Mouse (Mus musculus) induced T-regulatory cell, adult 2 months (primary cell): Measurements from ENCODE around the gene Fam69b.

ENCODE experiments used
- DNase-seq: peaks from one replicate; pipeline ENCODE4 v3.0.0-alpha.2; 2012; ENCODE audit warnings: low read depth

Fam69b gene

DNA sequence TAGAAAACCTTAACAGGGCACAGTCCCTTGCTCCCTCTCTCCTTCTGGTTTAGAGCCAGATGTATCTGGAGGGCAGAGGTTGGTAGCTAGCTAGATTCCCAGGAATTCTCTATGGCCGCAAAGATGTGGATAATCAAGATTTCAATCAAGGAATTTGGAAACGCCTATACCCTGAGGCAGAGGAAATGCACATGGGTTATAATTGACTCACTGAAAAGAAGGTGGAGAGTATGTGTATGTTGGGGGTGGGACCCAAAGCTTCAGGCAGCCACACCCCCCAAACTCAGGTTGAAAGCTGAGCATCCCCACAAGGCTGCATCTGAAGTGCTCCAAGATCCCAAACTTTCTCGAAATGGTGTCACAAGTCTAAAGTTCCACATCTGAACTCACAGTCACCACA is 29.8 kb upstream of the Fam69b start:
- DNase-seq = no peak

DNA sequence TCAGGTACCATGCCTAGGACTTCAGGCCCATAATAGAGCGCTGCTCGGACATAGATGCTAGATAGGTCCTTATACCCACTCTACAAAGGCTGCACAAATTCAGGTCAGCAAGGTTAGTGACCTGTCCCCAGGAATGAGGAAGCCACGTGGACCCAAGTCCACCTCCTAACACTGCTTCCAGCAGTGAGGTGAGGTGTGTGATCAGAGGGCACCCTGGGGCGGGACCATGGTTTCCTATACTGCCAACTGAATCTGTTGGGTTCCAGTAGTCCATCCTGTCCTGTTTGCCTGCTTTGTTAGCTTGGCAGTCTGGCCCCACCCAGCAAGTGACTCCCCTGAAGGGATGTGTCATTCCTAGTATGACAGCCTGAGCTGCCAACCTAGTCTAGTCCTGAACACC is 28.3 kb upstream of the Fam69b start:
- DNase-seq = no peak

DNA sequence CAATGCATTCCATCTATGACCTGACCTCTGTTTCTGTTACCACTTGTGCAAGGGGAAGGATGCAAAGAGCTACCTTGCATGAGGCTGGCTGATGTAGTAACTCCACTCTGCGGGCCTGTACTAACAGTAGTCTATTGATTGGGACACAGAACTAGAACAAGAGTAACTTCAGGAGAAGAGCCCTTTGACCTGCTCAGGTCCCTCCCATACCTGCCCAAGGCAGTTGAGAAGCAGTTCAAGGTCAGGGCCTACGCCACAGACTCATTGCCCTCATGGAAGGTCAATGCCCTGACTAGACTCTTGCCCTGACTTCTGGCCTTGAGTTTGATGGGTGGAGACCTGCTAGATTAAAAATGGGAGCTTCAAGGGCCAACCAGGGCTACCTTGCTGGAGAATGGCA is 27.6 kb upstream of the Fam69b start:
- DNase-seq = no peak

DNA sequence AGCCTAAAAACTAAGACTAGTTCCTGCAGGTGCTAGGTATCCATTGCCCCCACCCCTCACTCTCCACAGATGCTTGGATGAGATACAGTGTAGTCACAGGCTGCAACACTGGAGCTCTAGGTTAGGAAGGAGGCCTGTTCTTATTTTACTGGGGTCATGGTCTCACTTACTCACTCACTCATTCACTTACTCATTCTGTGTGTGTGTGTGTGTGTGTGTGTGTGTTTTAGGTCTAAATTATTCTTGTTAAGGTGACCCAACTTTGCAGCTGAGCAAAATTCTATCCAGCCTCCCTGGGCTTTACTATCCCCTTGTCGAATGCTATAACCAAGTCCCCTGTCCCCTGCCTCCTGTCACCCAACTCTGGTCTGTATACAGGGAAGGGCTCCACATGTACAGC is 26.7 kb upstream of the Fam69b start:
- DNase-seq = no peak

DNA sequence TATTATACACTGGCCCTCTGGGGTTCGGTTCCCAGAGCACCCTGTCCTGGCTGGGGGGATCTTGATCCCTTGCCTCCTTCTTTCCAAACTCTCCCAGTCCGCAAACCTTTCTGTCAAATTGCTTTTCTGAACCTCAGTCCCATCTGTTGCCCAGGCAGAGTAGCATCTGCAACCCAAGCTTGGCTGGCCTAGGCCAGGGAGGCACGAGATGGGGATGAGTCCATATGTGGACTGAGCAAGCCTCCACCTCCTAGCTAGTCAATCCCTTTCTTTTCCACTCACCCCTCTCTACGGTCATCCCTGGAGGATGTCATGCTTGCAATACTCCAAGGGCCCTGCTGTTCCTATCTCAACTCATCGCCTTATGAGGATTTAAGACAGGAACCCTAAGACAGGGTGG is 25.6 kb upstream of the Fam69b start:
- DNase-seq = no peak

DNA sequence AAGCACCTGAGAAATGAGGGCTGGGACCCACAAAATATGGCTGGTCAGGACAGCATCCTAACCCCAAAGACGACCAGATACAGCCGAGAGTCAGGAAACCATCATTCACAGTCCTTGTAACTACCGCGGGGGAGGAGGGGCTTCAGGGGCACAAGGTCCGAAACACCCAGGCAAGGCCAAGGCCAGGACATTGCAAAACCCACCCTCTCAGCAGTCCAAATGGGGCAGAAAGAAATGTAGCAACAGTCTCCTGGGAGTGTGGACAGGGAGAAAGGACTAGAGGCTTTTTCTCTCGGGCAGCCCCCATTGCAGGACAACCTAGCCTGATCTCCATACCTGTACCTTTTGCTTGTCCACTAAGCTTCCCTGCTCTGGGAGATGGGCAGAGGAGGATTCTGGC is 25.1 kb upstream of the Fam69b start:
- no peak for DNase-seq

DNA sequence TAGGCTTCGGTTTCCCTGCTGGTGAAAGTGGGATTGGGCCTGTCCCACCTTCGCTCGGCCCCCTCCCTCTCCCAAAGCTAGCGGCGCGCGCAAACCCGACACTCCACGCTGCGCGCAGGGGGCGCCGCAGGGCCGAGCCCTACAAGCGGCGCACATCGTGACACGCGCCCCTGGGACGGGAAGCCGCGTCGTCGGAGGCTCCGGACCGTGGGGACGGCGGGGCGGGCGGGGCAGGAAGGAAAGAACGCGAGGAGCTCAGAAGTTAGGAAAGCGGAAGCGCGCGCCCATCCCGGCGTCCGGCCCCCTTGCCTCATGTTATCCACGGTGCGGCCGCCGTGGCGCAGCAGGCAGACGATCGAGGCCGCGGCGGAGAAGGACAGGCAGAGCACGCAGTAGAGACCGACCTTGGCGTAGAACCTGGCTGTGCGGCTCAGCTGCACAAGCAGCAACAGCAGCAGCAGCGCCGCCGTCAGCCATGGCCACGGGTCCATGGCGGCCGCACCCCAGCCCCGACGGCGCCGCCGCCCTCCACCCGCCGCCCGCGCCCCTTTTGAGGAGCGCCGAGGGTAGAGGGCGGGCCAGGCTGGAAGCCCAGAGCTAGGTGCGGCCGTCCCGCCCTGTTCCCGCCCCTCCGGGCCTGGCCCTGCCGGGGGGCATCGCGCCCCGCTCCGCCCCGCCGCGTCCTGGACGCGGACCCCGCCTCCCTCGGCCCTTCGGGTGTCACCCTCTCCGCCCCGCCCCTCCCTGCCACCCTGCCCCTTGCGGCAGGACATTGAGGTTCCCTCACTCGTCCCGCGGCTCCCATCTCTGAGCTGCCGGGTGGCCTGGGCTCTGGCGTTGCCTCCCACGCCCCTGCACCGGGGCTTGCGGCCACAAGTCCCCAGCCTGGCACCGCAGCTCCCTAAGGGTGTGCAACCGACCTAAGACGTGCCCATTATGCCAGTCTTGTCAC is 24.3 kb upstream of the Fam69b start, which contains the start of gene Agpat2:
TSS of gene Agpat2 (minus strand) at position 698 of the 952 bp plus-strand sequence.
- DNase-seq = peak; percentile 83

DNA sequence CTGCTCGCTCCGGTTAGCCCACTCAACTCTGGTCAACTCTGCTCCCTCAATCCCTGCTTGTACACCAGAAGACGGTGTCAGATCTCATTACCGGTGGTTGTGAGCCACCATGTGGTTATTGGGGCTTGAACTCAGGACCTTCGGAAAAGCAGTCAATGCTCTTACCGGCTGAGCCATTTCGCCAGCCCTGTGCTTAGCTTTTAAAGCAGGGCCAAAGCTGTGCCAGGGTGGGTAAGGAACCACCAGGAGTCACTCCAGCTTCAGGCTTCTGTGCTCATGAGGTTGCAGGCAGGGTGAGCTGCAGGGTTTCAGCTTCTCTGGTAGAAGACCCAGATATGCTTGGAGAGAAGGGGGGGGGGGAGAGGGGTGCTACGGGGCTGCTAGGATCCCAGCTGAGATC is 22.9 kb upstream of the Fam69b start:
- DNase-seq = no peak

DNA sequence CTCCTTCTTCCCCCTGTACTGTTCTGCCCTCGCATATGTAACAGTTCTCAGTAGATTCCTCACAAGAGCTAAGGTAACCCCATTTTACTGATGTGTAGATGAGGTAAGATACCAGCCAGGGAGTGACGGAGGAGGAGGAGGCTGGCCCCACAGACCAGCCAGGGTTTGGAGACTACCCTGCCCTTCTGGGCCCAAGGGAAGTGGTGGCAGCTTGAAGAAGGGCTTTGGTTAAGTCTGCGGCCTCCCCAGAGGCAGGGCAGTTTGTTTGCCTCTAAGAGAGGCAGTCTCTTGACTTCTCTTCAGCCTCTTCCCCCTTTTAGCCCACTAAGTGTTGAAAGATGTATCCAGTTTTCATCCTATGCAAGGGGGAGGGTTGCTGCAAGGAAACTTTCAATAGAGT is 21.7 kb upstream of the Fam69b start:
- DNase-seq = no peak

DNA sequence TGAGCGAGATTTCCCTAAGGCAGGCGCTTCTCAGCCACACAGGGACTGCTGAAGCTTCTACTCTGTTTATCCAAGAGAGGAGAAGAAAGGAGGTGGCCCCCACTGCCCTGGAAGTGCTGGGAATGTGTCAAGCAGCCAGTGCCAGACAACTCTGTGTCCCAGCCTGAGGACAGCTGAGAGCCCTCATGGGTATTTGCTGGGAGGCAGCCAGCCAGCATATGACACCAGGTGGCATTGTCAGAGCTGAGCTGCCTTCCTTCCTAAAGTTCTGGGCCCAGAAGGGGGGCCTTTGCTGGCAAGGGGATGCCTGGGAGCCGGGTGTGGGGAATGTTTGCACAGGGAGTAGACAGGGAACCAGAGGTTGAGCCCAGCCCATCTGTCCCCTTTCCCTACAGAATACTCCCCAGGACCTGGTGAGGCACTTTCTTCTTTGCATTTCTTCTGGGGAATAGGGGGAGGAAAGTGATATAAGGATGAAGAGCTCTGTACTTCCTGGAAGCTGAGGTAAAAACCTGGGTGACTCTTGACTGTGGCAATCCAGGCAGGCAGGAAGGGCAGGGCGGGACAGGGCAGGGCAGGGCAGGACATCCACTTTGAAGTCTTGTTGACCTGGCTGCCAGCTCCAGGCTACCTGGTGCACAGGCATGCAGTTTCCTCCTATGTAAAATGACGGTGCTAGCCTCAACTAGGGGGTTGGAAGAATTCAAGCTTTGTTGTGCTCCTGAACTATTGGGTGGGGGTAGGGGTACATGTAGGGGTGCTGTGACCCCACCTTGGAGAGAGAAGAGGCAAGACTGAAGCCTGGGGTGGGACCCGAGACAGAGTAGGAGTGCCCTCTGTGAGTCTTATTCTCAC is 21.0 kb upstream of the Fam69b start:
- DNase-seq = no peak

DNA sequence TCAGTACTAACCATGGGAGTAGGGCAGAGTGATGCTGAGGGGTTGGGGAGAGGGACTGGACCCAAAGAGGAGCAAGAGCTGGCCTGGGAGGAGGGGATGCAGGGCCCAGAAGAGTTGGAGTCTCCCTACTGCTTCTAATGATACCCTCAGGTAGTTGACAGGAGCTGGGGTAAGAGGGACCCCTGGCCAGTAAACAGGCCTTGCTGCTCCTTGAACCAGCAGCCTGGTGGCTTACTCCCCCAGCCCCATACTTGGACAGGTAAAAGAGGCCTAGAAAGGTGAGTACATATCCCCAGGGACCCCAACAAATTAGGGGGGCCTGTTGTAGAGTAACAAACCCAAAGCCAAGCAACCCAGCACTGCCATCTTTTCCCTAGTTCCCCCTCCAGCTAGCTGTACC is 19.5 kb upstream of the Fam69b start:
- no peak for DNase-seq

DNA sequence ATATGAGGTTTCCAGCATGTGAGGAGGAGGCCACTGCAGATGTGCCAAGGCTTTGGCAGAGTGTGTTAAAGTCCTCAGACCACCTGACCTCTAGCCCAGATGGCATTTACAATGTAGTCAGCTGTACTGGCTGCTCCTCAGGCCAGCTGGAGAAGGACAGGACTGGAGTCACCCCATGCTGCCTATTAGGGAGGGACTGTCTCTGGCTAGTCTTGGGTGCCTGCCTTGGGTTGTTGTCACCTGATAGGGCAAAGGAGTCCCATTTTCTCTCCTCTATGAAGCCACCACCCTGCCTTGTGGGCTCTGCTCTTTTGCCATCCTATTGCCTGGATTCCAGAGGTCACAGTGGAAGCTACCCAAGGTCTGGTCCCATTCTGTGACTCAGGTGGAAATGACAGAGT is 19.0 kb upstream of the Fam69b start:
- no peak for DNase-seq

DNA sequence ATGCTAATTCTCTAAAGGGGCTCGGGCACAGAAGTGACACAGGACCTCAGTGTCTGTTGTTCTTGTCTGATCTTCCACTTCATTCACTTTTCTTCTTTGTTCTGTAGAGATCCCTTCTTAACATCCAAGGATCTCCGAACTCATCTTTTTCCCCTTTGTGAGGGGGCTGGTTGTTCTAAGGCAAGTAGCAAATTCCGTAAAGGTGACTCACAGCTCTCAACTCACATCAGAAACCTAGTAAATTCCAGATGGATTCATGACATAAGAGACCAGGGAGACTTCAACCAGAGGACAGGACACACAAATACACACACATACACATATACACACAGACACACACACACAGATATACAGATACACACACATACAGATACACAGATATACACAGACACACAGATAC is 17.7 kb upstream of the Fam69b start:
- DNase-seq = no peak

DNA sequence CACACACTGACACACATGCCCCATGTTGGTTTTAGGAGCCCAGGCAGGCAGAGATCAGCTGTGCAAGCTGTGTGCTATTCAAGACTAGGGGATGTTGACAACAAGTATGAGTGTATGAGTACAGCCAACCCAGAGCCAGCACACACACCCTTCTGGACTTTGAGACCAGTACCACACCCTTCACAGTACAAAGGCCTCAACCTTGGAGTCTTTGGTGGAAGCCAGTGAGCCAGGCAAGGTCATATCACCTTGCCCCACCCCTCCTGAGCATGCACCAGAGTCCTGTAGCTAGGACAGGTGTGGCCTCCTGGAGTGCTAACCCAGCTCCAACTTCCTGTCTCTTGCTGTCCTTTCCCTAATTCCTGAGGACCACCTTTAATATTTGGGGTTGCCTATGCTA is 17.2 kb upstream of the Fam69b start:
- DNase-seq = no peak

DNA sequence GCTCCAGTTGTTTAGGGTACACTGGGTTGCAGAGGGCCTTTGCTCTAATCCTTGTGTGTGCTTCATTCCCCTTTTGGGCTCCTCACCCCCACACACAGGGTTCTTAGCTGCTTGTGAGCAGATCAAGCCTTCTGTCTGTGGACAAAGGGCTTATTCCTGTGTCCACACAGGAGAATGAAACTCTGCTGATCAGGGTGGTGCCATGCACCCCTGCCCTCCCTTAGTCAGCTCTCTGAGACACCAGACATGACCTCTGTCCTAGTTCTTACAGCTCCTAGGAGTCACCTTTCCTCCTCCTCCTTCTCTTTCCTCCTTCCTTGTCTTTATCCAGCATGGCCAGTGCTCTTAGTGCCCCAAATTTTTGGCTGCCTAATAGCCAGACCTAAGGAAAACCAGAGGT is 16.4 kb upstream of the Fam69b start:
- DNase-seq = no peak

DNA sequence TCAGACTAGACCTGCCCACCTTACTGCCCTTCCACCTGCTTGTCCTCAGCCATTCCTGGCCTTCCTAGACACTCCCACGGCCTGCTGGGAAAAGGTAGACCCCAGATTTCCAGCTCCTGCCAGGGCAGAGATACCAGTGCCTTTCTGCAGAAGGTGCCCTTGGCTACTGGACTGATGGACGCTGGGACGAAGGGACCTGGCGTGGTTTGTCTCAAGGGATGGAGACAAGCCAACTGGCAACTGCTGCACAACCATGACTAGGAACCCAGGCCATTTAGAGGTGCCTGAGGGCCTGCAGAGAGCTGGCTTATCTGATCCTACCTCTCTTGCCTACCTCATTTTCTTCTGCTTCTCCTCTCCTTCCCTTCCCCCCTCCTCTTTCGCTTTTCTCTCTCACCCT is 13.4 kb upstream of the Fam69b start:
- DNase-seq = no peak

DNA sequence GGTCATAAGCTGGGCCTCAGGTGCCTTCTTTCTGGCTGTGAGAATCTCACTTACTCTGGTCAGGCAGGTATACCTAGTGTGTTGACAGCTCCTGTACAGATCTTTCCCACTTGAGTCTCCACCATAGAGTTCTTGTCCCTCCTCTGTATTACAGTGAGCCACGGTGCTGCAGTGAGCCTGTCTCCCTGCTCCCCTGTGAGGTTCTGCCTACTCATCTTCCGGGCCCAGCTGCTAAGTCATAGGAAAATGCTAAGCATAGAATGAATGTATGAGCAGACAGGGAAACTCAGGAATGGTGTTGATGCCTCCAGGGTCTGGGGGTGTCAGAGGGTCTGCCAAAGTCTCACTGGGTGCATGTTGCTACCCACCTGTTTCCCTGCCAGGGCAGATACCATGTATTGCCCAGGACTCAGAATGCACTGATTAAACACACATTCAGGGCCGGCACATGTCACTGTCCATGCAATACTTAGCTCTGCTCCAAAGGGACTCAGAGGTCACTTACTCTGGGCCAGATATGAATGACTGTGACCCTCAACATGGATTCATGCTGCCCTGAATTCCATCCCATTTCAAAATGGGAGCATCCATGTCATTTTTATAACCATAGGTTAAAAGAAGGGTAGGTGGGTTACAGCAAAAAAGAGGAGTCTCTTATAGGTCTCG is 12.7 kb upstream of the Fam69b start:
- DNase-seq = no peak

DNA sequence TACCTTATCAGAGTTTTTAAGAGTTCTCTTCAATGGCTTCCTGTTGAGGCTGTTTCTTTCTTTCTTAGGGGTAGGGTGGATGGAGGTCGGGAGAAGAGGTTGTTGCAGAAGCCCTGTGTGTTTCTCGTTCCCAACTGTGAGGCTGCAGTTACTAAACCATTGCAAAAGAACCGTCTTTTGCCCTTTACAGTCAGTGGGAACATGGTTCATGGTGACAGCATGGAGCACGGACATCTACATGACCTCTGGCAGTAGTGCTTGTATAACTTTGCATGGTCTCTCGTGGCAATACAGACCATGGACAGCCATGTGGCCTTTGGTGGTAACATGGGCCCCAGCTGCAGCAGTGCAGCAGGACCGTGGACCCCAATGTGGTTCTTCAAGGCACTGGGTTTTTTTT is 10.9 kb upstream of the Fam69b start:
- no peak for DNase-seq

DNA sequence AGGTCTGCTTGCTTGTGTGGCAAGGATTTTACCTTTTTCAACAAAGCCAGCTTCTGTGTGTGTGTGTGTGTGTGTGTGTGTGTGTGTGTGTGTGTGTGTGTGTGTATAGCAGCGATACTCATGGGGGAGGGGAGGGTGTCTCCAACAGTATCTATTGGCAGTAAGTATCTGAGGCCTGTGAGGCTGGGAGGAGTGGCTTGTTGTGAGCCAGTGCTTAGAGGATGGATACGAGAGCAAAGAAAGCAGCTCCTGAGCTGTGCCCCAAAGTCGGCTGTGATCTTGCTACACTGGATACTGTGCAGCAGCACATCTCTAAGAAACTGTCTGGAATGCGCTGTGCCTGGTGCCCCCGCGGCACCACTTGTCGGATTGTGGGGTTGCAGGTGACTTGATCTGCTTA is 10.3 kb upstream of the Fam69b start:
- DNase-seq = no peak

DNA sequence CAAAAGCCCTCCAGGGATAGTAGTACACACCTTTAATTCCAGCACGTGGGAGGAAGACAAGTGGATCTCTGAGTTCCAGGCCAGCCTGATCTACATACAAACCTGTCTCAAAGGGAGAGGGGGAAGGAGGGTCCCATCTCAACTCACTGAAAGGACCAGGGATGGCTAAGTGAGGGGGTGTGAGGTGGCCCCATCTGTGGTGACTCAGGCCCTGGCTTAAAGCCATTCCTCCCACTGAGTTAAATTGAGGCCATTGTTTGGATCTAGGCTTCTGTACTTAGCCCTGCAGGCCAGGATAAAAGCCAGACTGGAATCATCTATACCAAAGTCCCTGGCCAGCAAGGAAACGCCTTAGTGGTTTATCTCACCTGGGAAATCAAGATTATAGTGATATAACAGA is 7.0 kb upstream of the Fam69b start:
- DNase-seq = no peak

DNA sequence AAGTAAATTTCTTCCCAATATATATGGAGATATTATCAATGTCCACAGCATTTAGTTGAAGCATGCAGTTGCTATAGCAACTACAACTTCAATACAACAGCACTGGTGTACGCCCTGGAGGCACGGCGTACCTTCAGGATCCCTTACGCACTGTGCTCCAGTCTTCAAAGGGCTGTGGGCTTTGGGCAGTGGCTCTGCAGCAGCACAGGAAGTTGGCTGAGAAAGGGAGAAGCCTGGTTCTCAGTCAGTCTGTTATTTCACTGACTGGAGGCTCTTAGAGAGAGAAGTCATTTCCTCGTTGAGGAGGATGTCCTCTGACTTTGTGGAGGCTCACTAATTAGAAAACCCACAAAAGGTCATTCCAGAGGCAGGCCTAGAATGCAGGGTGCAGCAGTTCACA is 5.3 kb upstream of the Fam69b start:
- peak; percentile 49 for DNase-seq

DNA sequence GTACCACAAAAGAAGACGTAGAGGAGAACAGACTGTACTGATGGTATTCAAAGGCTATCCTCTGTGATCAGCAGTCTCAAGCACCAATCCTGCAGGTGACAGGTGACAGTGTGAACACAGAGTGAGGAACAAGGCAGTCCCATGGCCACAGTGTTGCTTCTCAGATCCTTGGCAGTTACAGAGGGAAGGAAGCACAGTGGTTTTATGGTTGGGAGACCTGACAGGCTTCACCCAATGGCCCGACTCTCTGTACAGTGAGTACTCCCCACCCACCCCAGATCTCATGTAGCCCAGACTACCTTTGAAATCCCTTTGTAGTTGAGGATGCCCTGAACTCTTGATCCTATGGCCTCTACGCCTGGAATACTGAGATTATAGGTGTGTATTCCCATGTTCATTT is 2.8 kb upstream of the Fam69b start:
- no peak for DNase-seq

DNA sequence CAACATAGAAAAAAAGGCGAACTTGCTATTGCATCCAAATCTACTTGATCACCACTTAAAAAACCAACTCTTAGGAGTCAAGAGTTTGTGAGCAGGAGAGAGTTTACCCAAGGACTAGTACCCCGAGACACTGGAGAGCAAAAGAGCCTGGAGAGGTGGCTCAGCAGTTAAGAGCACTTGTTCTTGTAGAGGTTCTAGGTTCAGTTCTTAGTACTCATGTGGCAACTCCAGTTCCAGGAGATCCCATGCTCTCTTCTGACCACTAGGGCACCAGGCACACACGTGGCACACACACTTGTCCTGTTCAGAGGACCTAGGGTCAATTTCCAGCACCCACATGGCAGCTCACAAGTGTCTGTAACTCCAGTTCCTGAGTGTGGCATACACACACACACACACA is 2.2 kb upstream of the Fam69b start:
- DNase-seq = no peak
